Mouse (Mus musculus): Measurements from ENCODE around the gene Aipl1. TPM values are rescaled to one million over a fixed set of nuclear protein-coding genes. Genes with fewer than 3 reads are reported as not detected.

Gene Aipl1
- polyA plus RNA-seq, 1 experiment from 2014 or later = 0.72 TPM

GRCm38 (mm10) chr11:71987159-71988150, 49.9 kb downstream of the Aipl1 start:
- Histone ChIP-seq H3K9ac (no peak overlapping the region), H3K36me3 (no peaks in the 10 kb centered on the region), H3K4me1 (no peaks in the 10 kb centered on the region), H3K9me3 (no peaks in the 10 kb centered on the region), H3K4me2 (no peak overlapping the region), H3K27me3 (no peaks in the 10 kb centered on the region), H3K27ac (no peak overlapping the region), H3K4me3 (no peak overlapping the region)
- 63% methylated on average over 14 of the region's 14 CpGs for WGBS
- ATAC-seq (ENCODE audit: borderline replicate concordance, extremely low read depth, low FRiP score, low TSS enrichment) = no peak

- Histone ChIP-seq H3K27ac (no peak overlapping the region), H3K4me1 (no peaks in the 10 kb centered on the region), H3K9me3 (no peaks in the 10 kb centered on the region), H3K9ac (no peak overlapping the region), H3K4me3 (no peak overlapping the region), H3K4me2 (no peak overlapping the region), H3K36me3 (no peaks in the 10 kb centered on the region), H3K27me3 (no peaks in the 10 kb centered on the region)
- WGBS = 61% methylated on average over 2 of the region's 2 CpGs
- no peak for ATAC-seq (ENCODE audit: borderline replicate concordance, extremely low read depth, low FRiP score, low TSS enrichment)
Observed at GRCm38 (mm10) chr11:71985783-71986182, 51.5 kb downstream of the Aipl1 start.

GRCm38 (mm10) chr11:71985101-71985711, 52.1 kb downstream of the Aipl1 start:
- Histone ChIP-seq H3K27me3 (no peaks in the 10 kb centered on the region), H3K27ac (no peak overlapping the region), H3K36me3 (no peaks in the 10 kb centered on the region), H3K4me2 (no peak overlapping the region), H3K4me1 (no peaks in the 10 kb centered on the region), H3K4me3 (no peak overlapping the region), H3K9ac (no peak overlapping the region), H3K9me3 (no peaks in the 10 kb centered on the region)
- ATAC-seq (ENCODE audit: borderline replicate concordance, extremely low read depth, low FRiP score, low TSS enrichment) = no peak
- 31% methylated on average over 4 of the region's 4 CpGs for WGBS

DNA sequence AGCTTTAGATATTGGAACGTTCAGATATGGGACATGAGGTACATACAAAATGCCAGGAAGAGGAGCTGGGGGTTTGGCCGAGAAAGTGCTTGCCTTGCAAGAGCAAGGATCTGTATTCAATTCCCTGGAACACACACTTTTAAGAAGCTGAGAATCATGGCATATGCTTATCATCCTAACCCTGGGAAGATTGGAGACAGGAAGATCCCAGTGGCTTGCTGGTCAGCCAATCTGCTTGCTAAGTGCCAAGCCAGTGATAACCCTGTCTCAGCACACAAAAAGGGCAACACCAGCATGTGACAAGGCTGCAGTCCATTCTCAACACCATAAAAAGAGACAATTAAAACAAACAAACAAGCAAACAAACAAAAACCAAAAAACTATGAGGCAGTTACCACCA, 53.2 kb downstream of the Aipl1 start:
- H3K27me3 ChIP-seq = no peaks in the 10 kb centered on the region
- no peak overlapping the region for H3K4me3 ChIP-seq
- no peak overlapping the region for H3K4me2 ChIP-seq
- no peak for ATAC-seq (ENCODE audit: borderline replicate concordance, extremely low read depth, low FRiP score, low TSS enrichment)
- H3K9me3 ChIP-seq = no peaks in the 10 kb centered on the region
- no peak overlapping the region for H3K9ac ChIP-seq
- 74% methylated on average over 2 of the region's 2 CpGs for WGBS
- H3K36me3 ChIP-seq = no peaks in the 10 kb centered on the region
- no peaks in the 10 kb centered on the region for H3K4me1 ChIP-seq
- H3K27ac ChIP-seq = no peak overlapping the region

Other genes starting within 250 kb of the Aipl1 start
- gene Pimreg, start 4.5 kb upstream of the Aipl1 start, polyA plus RNA-seq (2015; fragmentation: Nextera tagmentation; extraction: Ambion mirVana) = 153 and 156 TPM in 2 replicates
- gene Pitpnm3, start 98.3 kb upstream of the Aipl1 start, polyA plus RNA-seq (2015; fragmentation: Nextera tagmentation; extraction: Ambion mirVana) = 1.8 and 1.9 TPM in 2 replicates
- gene Gm43951, start 169.3 kb upstream of the Aipl1 start, polyA plus RNA-seq (2015; fragmentation: Nextera tagmentation; extraction: Ambion mirVana) = 0.26 and 0.44 TPM in 2 replicates
- gene 4933427D14Rik, start 169.9 kb upstream of the Aipl1 start, polyA plus RNA-seq (2015; fragmentation: Nextera tagmentation; extraction: Ambion mirVana) = 18.8 and 19.0 TPM in 2 replicates
- 184 and 186 TPM in 2 replicates for gene Txndc17, start 170.0 kb upstream of the Aipl1 start, polyA plus RNA-seq (2015; fragmentation: Nextera tagmentation; extraction: Ambion mirVana)
- 45.5 and 46.9 TPM in 2 replicates for gene Med31, start 178.1 kb upstream of the Aipl1 start, polyA plus RNA-seq (2015; fragmentation: Nextera tagmentation; extraction: Ambion mirVana)
- 0.05 and 0.24 TPM in 2 replicates for gene Slc13a5, start 229.7 kb upstream of the Aipl1 start, polyA plus RNA-seq (2015; fragmentation: Nextera tagmentation; extraction: Ambion mirVana)

All from lung, embryonic 15.5 days (tissue).